Mouse (Mus musculus) liver, postnatal 0 days (tissue): ENCODE data around the gene Btg3. TPM values are rescaled to one million over a fixed set of nuclear protein-coding genes. Genes with fewer than 3 reads are reported as not detected.

ENCODE experiments used
- ATAC-seq: fragments of 200-750 bp; cut with Nextera tagmentation; 2 replicates; pipeline ENCODE4 v1.8.0; 2017; ENCODE audit warnings: mild to moderate bottlenecking, moderate library complexity
- DNase-seq: peaks from one replicate; pipeline ENCODE4 v3.0.0-alpha.2; 2016
- H3K27ac ChIP-seq: fragments of 300-500 bp; sonication (generic); 2 replicates; pipeline ENCODE4 v1.5.1; 2014; ENCODE audit warnings: antibody characterized with exemption, moderate library complexity, mild to moderate bottlenecking, low read depth
- H3K27me3 ChIP-seq: fragments of 300-500 bp; sonication (generic); 2 replicates; pipeline ENCODE4 v1.6.1; 2014; ENCODE audit warnings: low read length, control low read depth, mixed read lengths; ENCODE audit not compliant: insufficient read depth
- H3K36me3 ChIP-seq: fragments of 300-500 bp; sonication (generic); replicated peaks from 2 replicates; pipeline ENCODE4 v1.6.1; 2014; ENCODE audit warnings: mild to moderate bottlenecking, control low read depth, low read length, moderate library complexity, mixed read lengths; ENCODE audit not compliant: insufficient read depth
- H3K4me1 ChIP-seq: fragments of 300-500 bp; sonication (generic); 2 replicates; pipeline ENCODE4 v1.6.1; 2014; ENCODE audit warnings: antibody characterized with exemption, mild to moderate bottlenecking, control low read depth; ENCODE audit not compliant: insufficient read depth
- H3K4me2 ChIP-seq: fragments of 300-500 bp; sonication (generic); 2 replicates; pipeline ENCODE4 v1.6.1; 2014; ENCODE audit warnings: low read depth, mild to moderate bottlenecking, low read length, moderate library complexity, mixed read lengths
- H3K4me3 ChIP-seq: fragments of 300-500 bp; sonication (generic); 2 replicates; pipeline ENCODE4 v1.5.1; 2014; ENCODE audit warnings: low read depth, low read length
- H3K9ac ChIP-seq: fragments of 300-500 bp; sonication (generic); replicated peaks from 2 replicates; pipeline ENCODE4 v1.6.1; 2014; ENCODE audit warnings: mild to moderate bottlenecking, moderate library complexity
- H3K9me3 ChIP-seq: fragments of 300-500 bp; sonication (generic); 2 replicates; pipeline ENCODE4 v1.6.1; 2016; ENCODE audit warnings: mild to moderate bottlenecking, control low read depth, low read length, mixed read lengths
- CTCF ChIP-seq: sonication (generic); IDR thresholded peaks from 2 replicates; pipeline ENCODE4 v1.5.1; 2016; ENCODE audit warnings: antibody characterized with exemption, low read depth
- EP300 ChIP-seq: IDR thresholded peaks from 2 replicates; pipeline ENCODE4 v1.6.1; 2016; ENCODE audit warnings: antibody characterized with exemption, low read depth, mild to moderate bottlenecking
- WGBS: fragments of 180-500 bp; shearing (Covaris S2); extraction: QIAGEN DNeasy Blood & Tissue Kit; methylation state at CpG from one replicate; pipeline ENCODE4 v1.1.7; 2014; ENCODE audit not compliant: insufficient replicate concordance; 5-methylcytosine and 5-hydroxymethylcytosine counted together
- polyA plus RNA-seq: library from polyadenylated mRNA; unstranded; fragments of >200 nt; fragmentation: Nextera tagmentation; extraction: Ambion mirVana; gene quantifications from 2 replicates; pipeline ENCODE4 v1.2.1, GENCODE M21; 2015

Btg3 gene
- polyA plus RNA-seq, 1 experiment from 2014 or later: 20.5 TPM

DNA sequence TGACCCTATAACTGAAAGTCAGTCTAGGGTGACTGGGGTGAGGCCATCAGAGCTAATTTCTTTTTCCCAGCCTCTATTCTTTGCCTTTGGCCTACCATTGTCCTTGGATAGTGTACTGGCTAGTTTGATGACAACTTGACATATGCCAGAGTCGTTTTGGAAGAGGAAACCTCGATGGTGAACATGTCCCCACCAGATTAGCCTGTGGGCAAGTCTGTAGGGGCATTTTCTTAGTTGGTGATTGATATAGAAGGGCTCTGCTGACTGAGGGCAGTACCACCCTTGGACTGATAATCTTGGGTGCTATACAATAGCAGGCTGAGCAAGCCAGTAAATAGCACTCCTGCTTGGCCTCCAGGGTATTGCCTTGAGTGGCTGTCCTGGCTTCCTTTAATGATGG lies 25.3 kb upstream of the Btg3 start:
- Histone ChIP-seq H3K9me3 (no peaks in the 10 kb centered on the region), H3K27ac (no peak overlapping the region), H3K4me1 (no peaks in the 10 kb centered on the region), H3K4me2 (no peak overlapping the region), H3K4me3 (no peak overlapping the region), H3K27me3 (no peaks in the 10 kb centered on the region), H3K36me3 (no peaks in the 10 kb centered on the region), H3K9ac (no peak overlapping the region)
- WGBS: 23% methylated on average over 2 of the region's 2 CpGs
- DNase-seq (no peak), ATAC-seq (no peak)
- TF ChIP-seq EP300 (no peak), CTCF (no peak)

DNA sequence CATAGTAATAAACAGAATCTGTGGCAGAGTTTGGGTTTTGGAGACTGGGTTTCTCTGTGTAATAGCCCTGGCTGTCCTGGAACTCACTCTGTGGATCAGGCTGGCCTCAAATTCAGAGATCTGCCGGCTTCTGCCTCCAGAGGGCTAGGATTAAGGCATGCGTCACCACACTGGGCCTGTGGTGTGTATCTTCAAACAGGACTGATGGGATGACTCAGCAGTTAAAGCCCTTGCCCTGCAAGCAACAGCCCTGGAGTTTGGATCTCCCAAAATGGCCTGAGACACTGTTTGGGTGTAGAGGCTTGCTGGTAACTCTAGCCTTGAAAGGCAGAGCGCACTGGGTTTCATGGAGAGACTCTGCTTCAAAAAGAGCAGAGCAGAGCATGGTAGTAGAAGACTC lies 22.4 kb upstream of the Btg3 start:
- Histone ChIP-seq H3K36me3 (no peaks in the 10 kb centered on the region), H3K4me3 (no peak overlapping the region), H3K4me2 (no peak overlapping the region), H3K9me3 (no peaks in the 10 kb centered on the region), H3K27ac (no peak overlapping the region), H3K9ac (no peak overlapping the region), H3K4me1 (no peaks in the 10 kb centered on the region), H3K27me3 (no peaks in the 10 kb centered on the region)
- 79% methylated on average over 3 of the region's 3 CpGs for WGBS
- ATAC-seq (no peak), DNase-seq (no peak)
- TF ChIP-seq CTCF: no peak
- no peak for TF ChIP-seq EP300

DNA sequence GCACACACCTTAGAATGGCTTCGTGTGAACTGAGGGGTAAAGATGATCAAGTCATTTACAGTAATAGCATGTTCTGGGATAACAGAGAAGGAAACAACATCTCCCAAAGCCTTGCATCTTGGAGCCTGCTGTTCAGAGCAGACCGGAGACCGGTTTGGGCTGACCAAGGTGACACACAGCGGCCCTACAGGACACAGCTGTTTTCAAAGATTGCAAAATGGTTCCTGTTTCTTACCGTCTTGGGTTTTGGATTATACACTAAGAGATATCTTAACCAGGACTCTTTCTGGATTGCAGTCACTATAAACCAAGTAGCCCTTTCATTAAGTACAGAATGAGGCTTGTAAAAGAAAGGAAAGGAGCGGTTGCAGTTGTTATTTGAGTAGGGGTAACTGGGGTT lies 21.7 kb upstream of the Btg3 start:
- no peak overlapping the region for H3K4me3 ChIP-seq
- no peaks in the 10 kb centered on the region for H3K36me3 ChIP-seq
- TF ChIP-seq EP300 (no peak), CTCF (no peak)
- DNase-seq: no peak
- H3K27ac ChIP-seq: no peak overlapping the region
- H3K9ac ChIP-seq: no peak overlapping the region
- H3K4me2 ChIP-seq: no peak overlapping the region
- peaks cover 2% of the 10 kb centered on the region; the same call in 1 of the 2 replicates for H3K9me3 ChIP-seq
- H3K27me3 ChIP-seq: no peaks in the 10 kb centered on the region
- no peaks in the 10 kb centered on the region for H3K4me1 ChIP-seq
- no peak for ATAC-seq
- WGBS: 55% methylated on average over 6 of the region's 6 CpGs

GRCm38 (mm10) chr16:78391354-78391753 lies 14.4 kb upstream of the Btg3 start:
- Histone ChIP-seq H3K9ac (no peak overlapping the region), H3K4me2 (no peak overlapping the region), H3K4me1 (no peaks in the 10 kb centered on the region), H3K36me3 (no peaks in the 10 kb centered on the region), H3K27ac (no peak overlapping the region), H3K27me3 (no peaks in the 10 kb centered on the region), H3K4me3 (no peak overlapping the region), H3K9me3 (peaks cover 3% of the 10 kb centered on the region; the same call in 1 of the 2 replicates)
- 43% methylated on average over 2 of the region's 2 CpGs for WGBS
- no peak for DNase-seq
- TF ChIP-seq EP300 (no peak), CTCF (no peak)
- ATAC-seq: no peak

DNA sequence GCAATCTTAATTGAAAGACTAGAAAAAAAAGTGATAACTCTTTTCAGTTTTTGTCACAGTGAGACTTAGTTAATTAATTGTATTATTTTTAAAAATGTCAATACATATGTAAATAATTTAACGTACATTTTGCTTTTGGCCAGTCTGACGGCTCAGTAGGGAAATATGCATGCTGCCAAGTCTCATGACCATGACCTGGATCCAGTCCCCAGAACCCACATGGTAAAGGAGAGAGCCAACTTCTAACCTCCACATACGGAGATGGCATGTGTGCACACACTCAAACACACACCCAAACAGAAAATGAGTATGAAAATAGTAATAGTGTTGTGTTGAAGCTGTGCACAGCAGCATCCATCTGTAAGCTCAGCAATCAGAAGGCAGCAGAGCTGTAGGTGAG lies 13.0 kb upstream of the Btg3 start:
- Histone ChIP-seq H3K4me2 (no peak overlapping the region), H3K27ac (no peak overlapping the region), H3K9ac (no peak overlapping the region), H3K4me3 (no peak overlapping the region), H3K36me3 (no peaks in the 10 kb centered on the region), H3K4me1 (no peaks in the 10 kb centered on the region), H3K9me3 (peaks cover 3% of the 10 kb centered on the region; the same call in 1 of the 2 replicates), H3K27me3 (no peaks in the 10 kb centered on the region)
- TF ChIP-seq EP300 (no peak), CTCF (no peak)
- WGBS: 76% methylated on average over 3 of the region's 3 CpGs
- DNase-seq (no peak), ATAC-seq (no peak)

GRCm38 (mm10) chr16:78389122-78389521 lies 12.1 kb upstream of the Btg3 start:
- peaks cover 3% of the 10 kb centered on the region; the same call in 1 of the 2 replicates for H3K9me3 ChIP-seq
- H3K4me1 ChIP-seq: no peaks in the 10 kb centered on the region
- ATAC-seq (no peak), DNase-seq (no peak)
- no peak overlapping the region for H3K9ac ChIP-seq
- no peaks in the 10 kb centered on the region for H3K36me3 ChIP-seq
- H3K27ac ChIP-seq: no peak overlapping the region
- no peak overlapping the region for H3K4me2 ChIP-seq
- WGBS: 83% methylated on average over 4 of the region's 4 CpGs
- H3K4me3 ChIP-seq: no peak overlapping the region
- H3K27me3 ChIP-seq: no peaks in the 10 kb centered on the region
- TF ChIP-seq EP300 (no peak), CTCF (no peak)

DNA sequence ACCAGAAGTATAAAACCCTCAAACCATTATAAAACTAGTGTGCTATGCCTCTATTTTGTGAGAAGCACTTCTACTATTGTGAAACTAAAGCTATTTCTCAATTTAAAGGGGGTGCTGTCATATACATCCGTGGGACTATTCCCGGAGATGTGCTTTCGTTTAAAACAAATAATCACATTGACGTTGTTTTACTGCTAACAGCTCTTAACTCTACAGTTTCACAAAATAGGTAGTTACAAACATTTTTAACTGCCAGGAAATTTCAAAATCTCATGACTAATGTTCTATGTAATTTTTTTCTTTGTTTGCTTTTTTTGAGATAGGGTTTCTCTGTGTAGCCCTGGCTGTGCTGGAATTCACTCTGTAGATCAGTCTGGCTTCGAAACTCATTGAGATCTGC lies 1.5 kb upstream of the Btg3 start:
- TF ChIP-seq EP300 (no peak), CTCF (no peak)
- DNase-seq (no peak), ATAC-seq (no peak)
- Histone ChIP-seq H3K27ac (no peak overlapping the region), H3K9ac (no peak overlapping the region), H3K4me1 (peaks cover 9% of the 10 kb centered on the region), H3K36me3 (no peaks in the 10 kb centered on the region), H3K27me3 (no peaks in the 10 kb centered on the region), H3K4me2 (no peak overlapping the region), H3K4me3 (no peak overlapping the region), H3K9me3 (no peaks in the 10 kb centered on the region)
- whole genome bisulfite sequencing: 58% methylated on average over 5 of the region's 5 CpGs
